ENCODE assay signal across 9 mouse cellular contexts in genomic region chr7:4795767-4796433, GRCm38 (mm10). TPM values are rescaled to one million over a fixed set of nuclear protein-coding genes. Genes with fewer than 3 reads are reported as not detected.
DNase-seq lines count a peak whose midpoint lies in the region; ATAC-seq and TF ChIP-seq lines count a peak whose summit lies in the region.
"Had no signal": no experiment of that assay in that cellular context is flagged by ENCODE, and none has a peak within 500 bp of the region (broad histone marks: within the 10 kb centered on the region; RNA-seq: fewer than 3 reads in every experiment).

No protein-coding gene starts in this region.

- no peaks in the 10 kb centered on the region for H3K9me3 ChIP-seq in hindbrain, embryonic 14.5 days (ENCODE audit: control insufficient read depth, low read length)
- no peaks in the 10 kb centered on the region for H3K9me3 ChIP-seq in hindbrain, embryonic 10.5 days
- no peaks in the 10 kb centered on the region for H3K9me3 ChIP-seq in limb, embryonic 14.5 days (ENCODE audit: control insufficient read depth, low read length)

- ATAC-seq in hindbrain, embryonic 14.5 days (ENCODE audit: low FRiP score) = no peak
- peak; percentile 39; the same call in 1 of the 2 replicates for ATAC-seq in erythroblast, adult 5-6 weeks (replicated peaks; ENCODE audit: low FRiP score, poor library complexity, severe bottlenecking)
- 0 out of 2 replicates have a peak, but pooled peaks have one; percentile 3 for ATAC-seq in limb, embryonic 14.5 days (ENCODE audit: low FRiP score, low read depth)
- no peak for ATAC-seq in megakaryocyte, adult 5-6 weeks (ENCODE audit: poor library complexity, severe bottlenecking)

- H3K27ac ChIP-seq in hindbrain, embryonic 14.5 days = no peak overlapping the region
- no peak overlapping the region for H3K27ac ChIP-seq in hindbrain, embryonic 10.5 days
- no peak overlapping the region for H3K27ac ChIP-seq in limb, embryonic 14.5 days (replicated peaks; ENCODE audit: low read depth, low read length)

- WGBS in hindbrain, embryonic 14.5 days = 73% methylated on average over 7 of the region's 7 CpGs
- 75% methylated on average over 7 of the region's 7 CpGs for whole genome bisulfite sequencing in hindbrain, embryonic 10.5 days
- 68% methylated on average over 7 of the region's 7 CpGs for WGBS in limb, embryonic 14.5 days

- H3K36me3 ChIP-seq in hindbrain, embryonic 14.5 days (replicated peaks; ENCODE audit: control insufficient read depth, insufficient read depth) = peaks cover 51% of the 10 kb centered on the region
- H3K36me3 ChIP-seq in hindbrain, embryonic 10.5 days = peaks cover 56% of the 10 kb centered on the region
- peaks cover 43% of the 10 kb centered on the region for H3K36me3 ChIP-seq in limb, embryonic 14.5 days (ENCODE audit: control insufficient read depth, insufficient read depth, low read length)

- H3K27me3 ChIP-seq in hindbrain, embryonic 14.5 days (ENCODE audit: control insufficient read depth, insufficient read depth, low read length) = no peaks in the 10 kb centered on the region
- H3K27me3 ChIP-seq in hindbrain, embryonic 10.5 days (ENCODE audit: insufficient read depth, poor library complexity, severe bottlenecking) = peaks cover under 1% of the 10 kb centered on the region; the same call in 1 of the 2 replicates
- H3K27me3 ChIP-seq in limb, embryonic 14.5 days (ENCODE audit: control insufficient read depth, insufficient read depth, low read length) = no peaks in the 10 kb centered on the region

- H3K4me3 ChIP-seq in hindbrain, embryonic 14.5 days (replicated peaks; ENCODE audit: low read length) = no peak overlapping the region
- no peak overlapping the region for H3K4me3 ChIP-seq in hindbrain, embryonic 10.5 days
- no peak overlapping the region for H3K4me3 ChIP-seq in limb, embryonic 14.5 days (replicated peaks; ENCODE audit: low read length)

- H3K4me2 ChIP-seq in hindbrain, embryonic 14.5 days (replicated peaks) = no peak overlapping the region
- H3K4me2 ChIP-seq in limb, embryonic 14.5 days (replicated peaks; ENCODE audit: low read depth, low read length, severe bottlenecking) = no peak overlapping the region

- peaks cover 8% of the 10 kb centered on the region; the same call in 1 of the 2 replicates for H3K4me1 ChIP-seq in hindbrain, embryonic 14.5 days (replicated peaks; ENCODE audit: control insufficient read depth, insufficient read depth, low read length)
- peaks cover 13% of the 10 kb centered on the region for H3K4me1 ChIP-seq in hindbrain, embryonic 10.5 days (replicated peaks)
- H3K4me1 ChIP-seq in limb, embryonic 14.5 days (ENCODE audit: control insufficient read depth, insufficient read depth, low read length) = peaks cover 9% of the 10 kb centered on the region; the same call in 1 of the 2 replicates

- TF ChIP-seq POLR2A in limb, embryonic 14.5 days (IDR thresholded peaks at IDR 0.05; ENCODE audit: borderline replicate concordance, extremely low read depth, insufficient read depth, insufficient read length) = no peak

- DNase-seq in hindbrain, embryonic 14.5 days (ENCODE audit: low spot score) = peak; percentile 59
- no peak for DNase-seq in hindbrain, embryonic 10.5 days (ENCODE audit: low spot score)
- DNase-seq in 416B (ENCODE audit: low read depth) = peak; percentile 77
- peak; percentile 67 for DNase-seq in MN1 (ENCODE audit: low spot score)
- DNase-seq in limb, embryonic 14.5 days (ENCODE audit: low spot score) = peak; percentile 32
- no peak for DNase-seq in layer of hippocampus, postnatal 25 days (ENCODE audit: extremely low spot score in 1 of 2, low spot score in 1 of 2)

- no peak overlapping the region for H3K9ac ChIP-seq in hindbrain, embryonic 14.5 days
- no peak overlapping the region for H3K9ac ChIP-seq in limb, embryonic 14.5 days (ENCODE audit: low read depth, low read length, severe bottlenecking)

RNA-seq across cellular contexts. Expression of gene Rpl28, which starts 3.2 kb away (rescaled TPM):
- 175 and 192 TPM in 2 replicates for polyA plus RNA-seq in hindbrain, embryonic 14.5 days (2014; fragmentation: Nextera tagmentation; extraction: Ambion mirVana)
- 378 and 382 TPM in 2 replicates for polyA plus RNA-seq in hindbrain, embryonic 10.5 days (2016; fragmentation: Nextera tagmentation; extraction: Ambion mirVana)
- total RNA-seq in erythroblast, adult 5-6 weeks (2015; ENCODE audit: low replicate concordance) = 304 and 336 TPM in 2 replicates
- 65.4 and 203 TPM in 2 replicates for total RNA-seq in erythroblast, adult 5-6 weeks (2017; ENCODE audit: low replicate concordance)
- polyA plus RNA-seq in limb, embryonic 14.5 days (2012; rRNA removed) = 486 and 665 TPM in 2 replicates
- 253 and 275 TPM in 2 replicates for polyA plus RNA-seq in limb, embryonic 14.5 days (2014; fragmentation: Nextera tagmentation; extraction: Ambion mirVana)
- 1,340 and 1,433 TPM in 2 replicates for total RNA-seq in megakaryocyte, adult 5-6 weeks (2015)
- total RNA-seq in megakaryocyte, adult 5-6 weeks (2017) = 535 and 673 TPM in 2 replicates
- 100 to 1,000 TPM; 484 to 506 TPM for total RNA-seq in layer of hippocampus, postnatal 25 days (2021)

RNA-seq across cellular contexts. Expression of gene Tmem238, which starts 6.4 kb away (rescaled TPM):
- 3.2 and 4.1 TPM in 2 replicates for polyA plus RNA-seq in hindbrain, embryonic 14.5 days (2014; fragmentation: Nextera tagmentation; extraction: Ambion mirVana)
- polyA plus RNA-seq in hindbrain, embryonic 10.5 days (2016; fragmentation: Nextera tagmentation; extraction: Ambion mirVana) = 2.6 and 4.3 TPM in 2 replicates
- total RNA-seq in erythroblast, adult 5-6 weeks (2015; ENCODE audit: low replicate concordance) = 4.0 and 7.5 TPM in 2 replicates
- total RNA-seq in erythroblast, adult 5-6 weeks (2017; ENCODE audit: low replicate concordance) = 0.17 and 1.1 TPM in 2 replicates
- 10.1 and 15.2 TPM in 2 replicates for polyA plus RNA-seq in limb, embryonic 14.5 days (2012; rRNA removed)
- 8.1 and 9.6 TPM in 2 replicates for polyA plus RNA-seq in limb, embryonic 14.5 days (2014; fragmentation: Nextera tagmentation; extraction: Ambion mirVana)
- total RNA-seq in megakaryocyte, adult 5-6 weeks (2015) = 1.3 and 3.0 TPM in 2 replicates
- total RNA-seq in megakaryocyte, adult 5-6 weeks (2017) = 0.61 and 2.5 TPM in 2 replicates
- 1 to 10 TPM; 2.2 to 2.6 TPM for total RNA-seq in layer of hippocampus, postnatal 25 days (2021)

RNA-seq across cellular contexts. Expression of gene Tmem190, which starts 13.2 kb away (rescaled TPM):
- polyA plus RNA-seq in hindbrain, embryonic 14.5 days (2014; fragmentation: Nextera tagmentation; extraction: Ambion mirVana) = not detected in 2 replicates
- polyA plus RNA-seq in hindbrain, embryonic 10.5 days (2016; fragmentation: Nextera tagmentation; extraction: Ambion mirVana) = 0.30 TPM in 1 of 2 replicates, not detected in the other
- total RNA-seq in erythroblast, adult 5-6 weeks (2015; ENCODE audit: low replicate concordance) = not detected in 2 replicates
- not detected in 2 replicates for total RNA-seq in erythroblast, adult 5-6 weeks (2017; ENCODE audit: low replicate concordance)
- not detected in 2 replicates for polyA plus RNA-seq in limb, embryonic 14.5 days (2012; rRNA removed)
- polyA plus RNA-seq in limb, embryonic 14.5 days (2014; fragmentation: Nextera tagmentation; extraction: Ambion mirVana) = not detected in 2 replicates
- not detected in 2 replicates for total RNA-seq in megakaryocyte, adult 5-6 weeks (2015)
- not detected in 2 replicates for total RNA-seq in megakaryocyte, adult 5-6 weeks (2017)
- not detected for total RNA-seq in layer of hippocampus, postnatal 25 days (2021)

RNA-seq across cellular contexts. Expression of gene Il11, which starts 13.2 kb away (rescaled TPM):
- 0.35 and 0.41 TPM in 2 replicates for polyA plus RNA-seq in hindbrain, embryonic 14.5 days (2014; fragmentation: Nextera tagmentation; extraction: Ambion mirVana)
- 0.44 and 0.96 TPM in 2 replicates for polyA plus RNA-seq in hindbrain, embryonic 10.5 days (2016; fragmentation: Nextera tagmentation; extraction: Ambion mirVana)
- not detected in 2 replicates for total RNA-seq in erythroblast, adult 5-6 weeks (2015; ENCODE audit: low replicate concordance)
- not detected in 2 replicates for total RNA-seq in erythroblast, adult 5-6 weeks (2017; ENCODE audit: low replicate concordance)
- 0.33 and 0.63 TPM in 2 replicates for polyA plus RNA-seq in limb, embryonic 14.5 days (2012; rRNA removed)
- polyA plus RNA-seq in limb, embryonic 14.5 days (2014; fragmentation: Nextera tagmentation; extraction: Ambion mirVana) = 0.22 TPM in 1 of 2 replicates, not detected in the other
- not detected in 2 replicates for total RNA-seq in megakaryocyte, adult 5-6 weeks (2015)
- not detected in 2 replicates for total RNA-seq in megakaryocyte, adult 5-6 weeks (2017)
- total RNA-seq in layer of hippocampus, postnatal 25 days (2021) = under 1 TPM; 0.27 to 0.49 TPM
- polyA plus RNA-seq: limb, embryonic 11.5 days had no signal

RNA-seq across cellular contexts. Expression of gene Ube2s, which starts 16.5 kb away (rescaled TPM):
- 285 and 293 TPM in 2 replicates for polyA plus RNA-seq in hindbrain, embryonic 14.5 days (2014; fragmentation: Nextera tagmentation; extraction: Ambion mirVana)
- 414 and 452 TPM in 2 replicates for polyA plus RNA-seq in hindbrain, embryonic 10.5 days (2016; fragmentation: Nextera tagmentation; extraction: Ambion mirVana)
- total RNA-seq in erythroblast, adult 5-6 weeks (2015; ENCODE audit: low replicate concordance) = 167 and 232 TPM in 2 replicates
- total RNA-seq in erythroblast, adult 5-6 weeks (2017; ENCODE audit: low replicate concordance) = 97.4 and 134 TPM in 2 replicates
- polyA plus RNA-seq in limb, embryonic 14.5 days (2012; rRNA removed) = 515 and 618 TPM in 2 replicates
- 366 and 368 TPM in 2 replicates for polyA plus RNA-seq in limb, embryonic 14.5 days (2014; fragmentation: Nextera tagmentation; extraction: Ambion mirVana)
- 313 and 324 TPM in 2 replicates for total RNA-seq in megakaryocyte, adult 5-6 weeks (2015)
- 178 and 185 TPM in 2 replicates for total RNA-seq in megakaryocyte, adult 5-6 weeks (2017)
- 100 to 1,000 TPM in 1 of 2 experiments, 10 to 100 TPM in 1; 97.7 to 112 TPM for total RNA-seq in layer of hippocampus, postnatal 25 days (2021)

Comparison
In these comparisons a context has a peak if more than half of its experiments do, and no peak if none do; other contexts are left out.
1. DNase-seq: peak in hindbrain, embryonic 14.5 days (single experiment), 416B (single experiment), MN1 (single experiment) and limb, embryonic 14.5 days (single experiment); none in hindbrain, embryonic 10.5 days (single experiment) and layer of hippocampus, postnatal 25 days (0 of 2).
2. ATAC-seq: peak in erythroblast, adult 5-6 weeks (single experiment) and limb, embryonic 14.5 days (single experiment); none in hindbrain, embryonic 14.5 days (single experiment) and megakaryocyte, adult 5-6 weeks (single experiment).